Mouse (Mus musculus) embryonic facial prominence, embryonic 12.5 days (tissue): ENCODE measurements around the gene Ift140. TPM values are rescaled to one million over a fixed set of nuclear protein-coding genes. Genes with fewer than 3 reads are reported as not detected.

Source experiments
- ATAC-seq: fragments of 200-750 bp; cut with Nextera tagmentation; 2 replicates; pipeline ENCODE4 v1.8.0; 2017; ENCODE audit not compliant: insufficient number of reproducible peaks, insufficient read depth, low FRiP score, low TSS enrichment
- H3K27ac ChIP-seq: fragments of 300-500 bp; sonication (generic); 2 replicates; pipeline ENCODE4 v1.5.1; 2016; ENCODE audit warnings: mild to moderate bottlenecking
- H3K27me3 ChIP-seq: fragments of 300-500 bp; sonication (generic); 2 replicates; pipeline ENCODE4 v1.6.1; 2016; ENCODE audit warnings: mild to moderate bottlenecking, moderate library complexity
- H3K36me3 ChIP-seq: fragments of 300-500 bp; sonication (generic); 2 replicates; pipeline ENCODE4 v1.6.1; 2016; ENCODE audit warnings: mild to moderate bottlenecking
- H3K4me1 ChIP-seq: fragments of 300-500 bp; sonication (generic); 2 replicates; pipeline ENCODE4 v1.6.1; 2016
- H3K4me2 ChIP-seq: fragments of 300-500 bp; sonication (generic); replicated peaks from 2 replicates; pipeline ENCODE4 v1.6.1; 2016; ENCODE audit warnings: mild to moderate bottlenecking, moderate library complexity
- H3K4me3 ChIP-seq: fragments of 300-500 bp; sonication (generic); 2 replicates; pipeline ENCODE4 v1.5.1; 2016; ENCODE audit warnings: mild to moderate bottlenecking
- H3K9ac ChIP-seq: fragments of 300-500 bp; sonication (generic); 2 replicates; pipeline ENCODE4 v1.6.1; 2016; ENCODE audit warnings: mild to moderate bottlenecking, moderate library complexity
- H3K9me3 ChIP-seq: fragments of 300-500 bp; sonication (generic); 2 replicates; pipeline ENCODE4 v1.6.1; 2016; ENCODE audit warnings: mild to moderate bottlenecking, moderate library complexity
- WGBS: fragments of 180-500 bp; shearing (Covaris S2); methylation state at CpG from one replicate; pipeline ENCODE4 v1.1.7; 2016; 5-methylcytosine and 5-hydroxymethylcytosine counted together
- polyA plus RNA-seq: library from polyadenylated mRNA; unstranded; fragments of >200 nt; fragmentation: Nextera tagmentation; extraction: Ambion mirVana; gene quantifications from 2 replicates; pipeline ENCODE4 v1.2.1, GENCODE M21; 2016

The Ift140 gene
- polyA plus RNA-seq, 1 experiment from 2014 or later: 29.0 TPM

DNA sequence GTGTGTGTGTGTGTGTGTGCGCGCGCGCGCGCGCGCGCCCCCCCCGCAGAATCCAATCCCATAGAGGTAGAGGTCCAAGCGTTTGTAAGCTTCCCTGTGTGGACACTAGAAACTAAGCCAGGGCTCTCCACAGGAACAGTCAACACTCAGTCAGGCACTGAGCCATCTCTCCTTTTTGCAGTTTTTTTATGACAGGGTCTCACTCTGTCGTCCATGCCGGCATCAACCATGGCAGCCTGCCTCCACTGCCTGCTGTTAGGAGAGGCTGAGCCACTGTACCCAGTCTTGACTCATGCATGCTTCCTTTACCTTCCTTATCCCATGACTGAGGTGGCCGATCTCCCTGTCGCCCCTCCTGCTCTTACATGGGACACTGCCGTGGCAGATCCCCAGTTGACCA lies 91.9 kb downstream of the Ift140 start:
- Histone ChIP-seq H3K4me3 (no peak overlapping the region), H3K4me1 (no peaks in the 10 kb centered on the region), H3K27ac (no peak overlapping the region), H3K27me3 (no peaks in the 10 kb centered on the region), H3K4me2 (no peak overlapping the region), H3K9ac (no peak overlapping the region), H3K36me3 (peaks cover 82% of the 10 kb centered on the region), H3K9me3 (no peaks in the 10 kb centered on the region)
- no peak for ATAC-seq
- WGBS: 96% methylated on average over 6 of the region's 16 CpGs

DNA sequence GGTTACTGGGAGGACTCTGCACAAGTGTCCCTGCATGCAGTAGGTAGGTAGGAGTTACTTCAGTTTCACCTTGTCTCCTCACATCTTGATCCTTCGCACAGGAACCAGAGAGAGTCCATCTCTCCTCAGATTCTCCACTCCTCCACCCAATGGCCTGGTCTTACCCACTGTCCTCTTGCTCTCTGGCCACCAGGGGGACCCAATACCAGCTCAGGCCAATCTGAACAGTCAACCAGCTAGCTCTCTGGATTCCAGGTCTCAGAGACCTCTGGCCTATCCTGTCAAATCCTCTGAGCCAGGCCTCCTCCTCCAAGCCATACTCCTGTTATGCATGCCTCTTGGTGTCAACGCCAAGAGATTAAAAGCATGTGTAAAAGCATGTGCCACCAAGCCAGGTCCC lies 93.7 kb downstream of the Ift140 start:
- Histone ChIP-seq H3K9ac (no peak overlapping the region), H3K4me3 (no peak overlapping the region), H3K9me3 (no peaks in the 10 kb centered on the region), H3K27ac (no peak overlapping the region), H3K4me1 (peaks cover 1% of the 10 kb centered on the region), H3K4me2 (no peak overlapping the region), H3K27me3 (no peaks in the 10 kb centered on the region), H3K36me3 (peaks cover 75% of the 10 kb centered on the region)
- 83% methylated on average over 2 of the region's 2 CpGs for WGBS
- no peak for ATAC-seq

DNA sequence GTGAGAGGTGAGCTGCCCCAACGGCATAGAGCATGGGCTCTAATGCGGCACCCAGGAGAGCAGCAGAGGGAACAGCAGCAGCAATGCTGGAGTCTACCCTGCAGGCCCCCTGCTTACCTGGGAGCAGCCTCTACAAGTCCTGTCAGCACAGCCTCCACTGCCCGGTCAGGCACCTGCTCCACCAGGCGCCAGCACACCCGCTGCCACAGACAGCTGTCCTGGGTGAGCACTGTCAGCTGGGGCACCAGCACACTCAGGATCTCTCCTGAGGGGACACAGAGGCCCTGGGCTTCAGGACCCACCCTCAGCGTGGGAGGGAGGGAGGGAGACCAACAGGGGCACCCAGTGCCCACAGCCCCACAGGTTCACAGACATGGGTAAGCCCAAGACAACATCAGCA lies 94.7 kb downstream of the Ift140 start:
- WGBS: 95% methylated on average over 6 of the region's 6 CpGs
- no peak for ATAC-seq
- H3K36me3 ChIP-seq: peaks cover 65% of the 10 kb centered on the region
- no peak overlapping the region for H3K27ac ChIP-seq
- no peaks in the 10 kb centered on the region for H3K27me3 ChIP-seq
- H3K4me2 ChIP-seq: no peak overlapping the region
- no peaks in the 10 kb centered on the region for H3K9me3 ChIP-seq
- peaks cover 7% of the 10 kb centered on the region for H3K4me1 ChIP-seq
- no peak overlapping the region for H3K9ac ChIP-seq
- no peak overlapping the region for H3K4me3 ChIP-seq

DNA sequence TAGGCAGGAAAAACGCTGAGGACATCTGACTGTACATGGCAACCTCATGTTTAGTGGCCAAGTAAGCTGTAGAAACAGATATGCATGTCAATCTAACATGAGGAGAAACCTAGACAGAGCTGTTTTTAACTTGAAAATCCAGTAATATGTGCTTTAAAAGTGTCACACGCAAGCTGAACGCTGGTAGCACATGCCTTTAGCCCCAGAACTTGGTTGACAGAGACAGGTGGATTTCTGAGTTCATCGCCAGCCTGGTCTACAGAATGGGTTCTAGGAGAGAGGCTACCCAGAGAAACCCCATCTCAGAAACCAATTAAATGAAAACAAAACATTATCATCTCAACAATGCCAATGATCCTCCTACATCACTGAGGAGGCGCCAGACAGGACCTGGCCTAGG lies 95.3 kb downstream of the Ift140 start:
- Histone ChIP-seq H3K4me3 (no peak overlapping the region), H3K36me3 (peaks cover 59% of the 10 kb centered on the region), H3K9ac (no peak overlapping the region), H3K27ac (no peak overlapping the region), H3K9me3 (no peaks in the 10 kb centered on the region), H3K4me1 (peaks cover 7% of the 10 kb centered on the region), H3K4me2 (no peak overlapping the region), H3K27me3 (no peaks in the 10 kb centered on the region)
- 93% methylated on average over 5 of the region's 5 CpGs for WGBS
- no peak for ATAC-seq

DNA sequence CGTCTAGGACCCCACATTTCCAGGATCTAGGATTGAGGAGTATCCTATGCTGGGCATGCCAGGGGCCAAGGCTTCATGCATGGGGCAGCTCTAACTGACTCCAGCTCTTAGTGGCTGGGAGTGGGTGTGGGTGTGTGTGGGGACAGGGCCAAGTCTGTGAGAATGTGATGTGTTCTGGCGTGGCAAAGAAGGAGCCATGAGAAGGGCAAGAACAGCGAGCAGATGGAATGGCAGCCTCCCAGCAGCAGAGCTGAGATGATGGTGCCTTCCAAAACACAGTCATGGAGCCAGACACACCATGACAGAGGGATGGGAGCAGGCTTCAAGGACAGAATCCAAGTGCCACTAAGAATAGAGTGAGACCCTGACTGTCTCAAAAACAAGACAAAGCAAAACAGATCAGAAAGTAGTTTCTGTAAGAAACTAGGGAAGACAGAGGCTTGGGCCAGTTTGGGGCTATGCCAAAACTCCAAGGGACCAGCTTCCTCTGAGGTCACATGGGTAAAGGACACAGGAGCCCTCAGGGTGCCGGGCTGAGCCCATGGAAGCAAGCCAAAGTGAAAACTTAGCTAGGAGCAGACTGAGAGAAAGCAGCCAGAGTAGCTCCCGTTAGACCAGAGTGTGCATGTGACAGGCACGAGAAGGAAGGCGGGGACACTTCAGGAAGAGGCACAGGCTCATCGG lies 96.0 kb downstream of the Ift140 start:
- H3K9ac ChIP-seq: no peak overlapping the region
- WGBS: 84% methylated on average over 8 of the region's 8 CpGs
- no peak overlapping the region for H3K4me2 ChIP-seq
- H3K4me1 ChIP-seq: peaks cover 7% of the 10 kb centered on the region
- no peak overlapping the region for H3K4me3 ChIP-seq
- H3K9me3 ChIP-seq: no peaks in the 10 kb centered on the region
- H3K27ac ChIP-seq: no peak overlapping the region
- H3K27me3 ChIP-seq: no peaks in the 10 kb centered on the region
- no peak for ATAC-seq
- peaks cover 52% of the 10 kb centered on the region for H3K36me3 ChIP-seq

DNA sequence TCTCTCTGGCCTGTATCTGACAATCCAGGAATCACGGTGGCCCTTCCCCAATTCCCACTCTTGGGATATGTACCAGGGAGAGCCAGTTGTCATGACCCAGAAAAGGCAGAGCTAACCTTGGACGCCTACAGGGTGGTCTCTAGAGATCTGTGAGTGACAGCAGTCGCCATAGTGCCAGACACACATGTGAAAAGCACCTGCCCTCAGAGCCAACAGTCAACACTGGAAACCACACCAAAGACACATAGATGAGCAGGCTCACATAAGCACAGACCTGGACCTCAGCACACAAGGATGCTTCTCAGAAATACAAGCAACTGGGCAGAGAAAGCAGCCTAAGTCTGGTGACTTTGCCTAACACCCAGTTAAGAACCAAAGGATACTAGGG lies 96.5 kb downstream of the Ift140 start:
- Histone ChIP-seq H3K4me3 (no peak overlapping the region), H3K4me2 (no peak overlapping the region), H3K9me3 (no peaks in the 10 kb centered on the region), H3K27ac (no peak overlapping the region), H3K27me3 (no peaks in the 10 kb centered on the region), H3K9ac (no peak overlapping the region), H3K36me3 (peaks cover 47% of the 10 kb centered on the region), H3K4me1 (peaks cover 7% of the 10 kb centered on the region)
- WGBS: 75% methylated on average over 3 of the region's 3 CpGs
- ATAC-seq: no peak

DNA sequence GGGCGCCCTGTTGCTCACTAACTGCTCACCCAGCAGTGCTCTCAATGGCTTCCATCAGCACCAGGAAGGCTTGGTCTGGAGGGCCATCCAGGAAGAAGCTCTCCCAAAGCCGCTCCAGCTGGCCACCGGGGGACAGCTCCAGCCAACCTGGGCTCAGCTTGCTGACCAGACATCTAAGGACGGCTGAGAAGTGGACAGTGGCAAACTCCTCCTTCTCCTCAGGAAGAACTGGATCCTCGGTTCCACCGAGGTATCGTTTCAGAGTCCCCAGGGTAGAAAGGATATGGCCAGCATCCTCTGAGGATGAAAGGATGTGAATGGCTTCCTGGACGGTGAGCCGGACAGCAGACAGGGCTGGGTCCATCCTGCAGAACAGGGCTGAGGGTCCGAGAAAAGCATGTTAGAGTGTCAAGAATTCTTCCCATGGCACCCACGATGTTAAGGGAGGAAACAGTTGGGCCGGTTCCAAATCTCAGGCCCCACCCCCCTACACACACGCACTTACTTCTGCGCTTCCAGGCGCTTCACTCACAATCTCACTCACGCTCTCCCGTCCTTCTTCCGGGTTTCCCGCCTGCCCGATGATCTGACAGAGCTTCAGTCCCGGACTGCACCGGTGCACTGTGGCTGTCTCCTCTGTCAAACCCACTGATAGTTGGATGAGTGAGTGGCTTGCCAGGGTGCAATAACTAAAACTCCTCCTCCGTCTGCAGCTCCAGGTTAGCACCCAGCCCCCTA lies 99.2 kb downstream of the Ift140 start:
- Histone ChIP-seq H3K4me3 (peak overlapping the region; percentile 55), H3K36me3 (peaks cover 22% of the 10 kb centered on the region), H3K4me2 (peak overlapping the region; percentile 83), H3K9ac (peak overlapping the region; percentile 72), H3K27me3 (no peaks in the 10 kb centered on the region), H3K9me3 (no peaks in the 10 kb centered on the region), H3K4me1 (peaks cover 7% of the 10 kb centered on the region), H3K27ac (peak overlapping the region; percentile 90)
- 0 out of 2 replicates have a peak, but pooled peaks have one; percentile 19 for ATAC-seq
- WGBS: 9% methylated on average over 23 of the region's 23 CpGs

DNA sequence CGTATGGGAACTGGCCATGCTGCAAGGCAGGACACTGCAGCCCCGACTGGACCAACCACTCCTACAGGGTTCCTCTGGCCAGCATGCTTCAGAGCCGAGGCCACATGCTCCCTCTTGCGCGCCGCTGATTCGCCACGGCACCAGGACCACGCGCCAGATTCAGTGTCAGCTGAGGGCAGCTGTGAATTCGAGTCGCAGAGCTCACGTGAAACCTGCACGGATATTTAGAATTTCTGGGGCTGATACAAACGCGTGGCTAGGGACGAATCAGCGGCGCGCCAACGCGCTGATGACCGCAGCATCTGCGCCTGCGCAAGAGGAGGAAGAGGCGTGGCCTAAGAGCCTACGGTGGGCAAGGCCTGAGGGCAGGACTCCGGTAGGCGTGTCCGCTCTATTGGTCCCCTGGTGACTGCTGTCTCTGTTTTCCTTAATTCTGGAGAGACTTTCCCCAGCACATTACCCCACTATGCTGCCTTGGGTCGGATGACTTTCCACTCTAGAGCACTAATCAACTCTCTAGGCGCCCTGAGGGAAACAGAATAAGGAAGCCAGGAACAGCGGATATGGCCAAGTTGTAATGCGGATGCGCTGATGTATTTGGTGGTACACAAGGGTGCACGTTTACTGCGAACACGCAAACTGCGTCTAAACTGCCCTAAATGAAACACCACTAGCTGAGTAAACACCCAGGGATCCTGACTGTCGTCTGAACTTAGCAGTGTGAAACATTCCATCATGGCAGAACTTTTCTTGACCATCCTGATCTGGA lies 100.0 kb downstream of the Ift140 start, which contains the start of gene Telo2:
Gene Telo2 (minus strand): TSS at position 304 of the 769 bp plus-strand sequence.
- no peaks in the 10 kb centered on the region for H3K27me3 ChIP-seq
- H3K4me3 ChIP-seq: peak within 1 kb of the TSS; percentile 55
- peaks cover 14% of the 10 kb centered on the region for H3K36me3 ChIP-seq
- peaks cover 7% of the 10 kb centered on the region for H3K4me1 ChIP-seq
- 4% methylated on average over 40 of the region's 40 CpGs for WGBS
- peak within 1 kb of the TSS; percentile 83 for H3K4me2 ChIP-seq
- peak within 1 kb of the TSS; percentile 72 for H3K9ac ChIP-seq
- peak within 1 kb of the TSS; percentile 90 for H3K27ac ChIP-seq
- peak; percentile 83 for ATAC-seq
- H3K9me3 ChIP-seq: no peaks in the 10 kb centered on the region

DNA sequence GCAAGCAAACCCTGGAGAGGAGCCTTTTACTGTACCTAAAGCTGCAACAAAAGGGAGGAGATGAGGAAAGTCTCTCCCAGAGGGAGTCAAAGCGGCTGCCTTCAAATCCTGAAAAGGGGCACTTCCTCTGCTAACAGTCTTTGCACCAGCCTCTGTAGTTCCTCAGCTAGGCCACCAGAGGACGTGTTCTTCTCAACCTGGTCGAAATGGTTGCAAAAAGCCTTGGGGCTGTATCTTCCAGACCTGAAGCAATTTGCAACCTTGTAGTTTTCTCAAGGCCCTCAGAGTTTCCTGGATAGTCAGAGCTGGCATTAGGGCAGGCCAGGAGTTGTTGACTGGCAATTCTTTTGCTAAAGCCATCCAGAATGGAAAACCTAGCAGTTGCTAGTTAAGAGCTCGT lies 101.4 kb downstream of the Ift140 start:
- Histone ChIP-seq H3K4me3 (no peak overlapping the region), H3K9ac (no peak overlapping the region), H3K9me3 (no peaks in the 10 kb centered on the region), H3K4me1 (peaks cover 7% of the 10 kb centered on the region), H3K27ac (no peak overlapping the region), H3K36me3 (peaks cover 11% of the 10 kb centered on the region), H3K27me3 (no peaks in the 10 kb centered on the region), H3K4me2 (no peak overlapping the region)
- no peak for ATAC-seq
- WGBS: 32% methylated on average over 4 of the region's 4 CpGs

DNA sequence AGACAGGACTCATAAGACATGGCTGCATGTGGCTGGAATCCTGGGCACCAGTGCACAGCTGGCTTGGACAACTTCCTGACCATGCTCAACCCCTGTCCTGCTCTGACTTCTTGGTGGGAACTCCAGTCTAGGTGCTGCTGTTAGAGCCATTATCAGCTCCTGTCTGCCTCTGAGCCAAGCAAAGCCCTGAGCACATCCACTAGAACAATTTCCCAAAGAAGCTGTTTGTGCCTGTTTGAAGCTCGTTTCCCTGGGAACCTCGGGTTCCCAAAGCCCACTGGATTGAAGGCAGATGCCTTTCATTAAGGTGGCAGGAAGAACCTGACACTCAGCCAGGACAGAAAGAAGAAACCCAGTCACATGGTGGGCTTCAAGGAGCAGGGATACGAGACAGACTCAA lies 104.5 kb downstream of the Ift140 start, which contains the start of gene Ptx4:
Gene Ptx4 (plus strand): TSS at position 355 of the 400 bp plus-strand sequence.
- H3K36me3 ChIP-seq: no peaks in the 10 kb centered on the region
- no peak within 1 kb of the TSS for H3K27ac ChIP-seq
- WGBS: 19% methylated on average over 3 of the region's 3 CpGs
- 0 out of 2 replicates have a peak, but pooled peaks cover 3% of the 10 kb centered on the region for H3K27me3 ChIP-seq
- no peak within 1 kb of the TSS for H3K4me3 ChIP-seq
- H3K4me1 ChIP-seq: no peaks in the 10 kb centered on the region; the same call in 1 of the 2 replicates
- no peak for ATAC-seq
- H3K4me2 ChIP-seq: no peak within 1 kb of the TSS
- H3K9me3 ChIP-seq: no peaks in the 10 kb centered on the region
- no peak within 1 kb of the TSS for H3K9ac ChIP-seq

DNA sequence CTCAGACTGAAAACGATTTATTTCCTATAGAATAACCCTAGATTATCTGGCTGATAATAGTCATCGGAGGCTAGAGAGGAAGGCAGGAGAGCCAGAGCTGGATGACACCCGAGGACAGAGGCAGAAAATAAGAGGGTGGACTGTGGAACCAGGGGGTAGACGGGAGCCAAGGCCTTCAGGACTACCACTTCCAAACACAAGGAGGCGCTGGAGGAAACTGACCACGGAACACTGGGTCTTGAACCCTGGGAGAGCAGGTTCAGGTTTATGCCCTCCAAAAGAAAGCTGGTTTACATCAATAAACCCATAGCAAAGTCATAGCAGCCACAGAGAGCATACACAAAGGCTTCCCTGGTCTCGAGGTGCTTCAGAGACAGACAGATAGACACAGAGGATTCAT lies 108.1 kb downstream of the Ift140 start:
- no peak for ATAC-seq
- Histone ChIP-seq H3K4me2 (no peak overlapping the region), H3K36me3 (no peaks in the 10 kb centered on the region), H3K4me3 (no peak overlapping the region), H3K9me3 (no peaks in the 10 kb centered on the region), H3K27ac (no peak overlapping the region), H3K27me3 (0 out of 2 replicates have a peak, but pooled peaks cover 3% of the 10 kb centered on the region), H3K9ac (no peak overlapping the region), H3K4me1 (no peaks in the 10 kb centered on the region; the same call in 1 of the 2 replicates)
- 29% methylated on average over 7 of the region's 7 CpGs for WGBS
